Mouse (Mus musculus) heart, postnatal 25 days (tissue): ENCODE data around the gene F12. TPM values are rescaled to one million over a fixed set of nuclear protein-coding genes. Genes with fewer than 3 reads are reported as not detected.

Source experiments
- DNase-seq: peaks from one replicate; pipeline ENCODE4 v3.0.0; 2022; ENCODE audit warnings: low spot score
- intact Hi-C: fragments of 180-260 bp; cut with DNase I; formaldehyde crosslinking; loops from one replicate; pipeline ENCODE4 v1.15.1; 2025
- total RNA-seq, 2 experiments: library from RNA; stranded (reverse); gene quantifications; 2 replicates each; pipeline ENCODE4 v1.2.3; 2021

F12 gene
- total RNA-seq, 2 experiments from 2014 or later, result not detected

GRCm38 (mm10) chr13:55420018-55420932 is 6.3 kb downstream of the F12 start:
- intact Hi-C loops, result no loop called here
- DNase-seq, result no peak

- DNase-seq, result no peak
- intact Hi-C loops, result no loop called here
Observed at GRCm38 (mm10) chr13:55419142-55419541, 7.5 kb downstream of the F12 start.

DNA sequence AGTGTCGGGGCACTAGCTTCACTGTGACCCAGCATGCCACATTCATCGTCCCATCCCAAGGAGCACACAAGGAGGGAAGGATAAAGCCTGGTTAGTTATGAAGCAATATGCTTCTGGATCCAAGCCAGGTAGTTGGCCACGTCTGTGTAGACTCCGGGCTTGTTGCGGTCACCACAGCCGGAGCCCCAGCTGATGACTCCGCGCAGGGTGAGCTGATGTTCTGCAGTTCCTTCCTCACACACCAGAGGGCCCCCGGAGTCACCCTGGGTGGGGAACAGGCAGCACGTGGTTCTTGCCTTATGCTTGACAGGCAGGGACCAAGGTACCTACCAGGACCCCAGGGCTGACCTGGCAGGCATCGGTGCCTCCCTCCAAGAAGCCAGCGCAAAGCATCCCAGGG is 8.6 kb downstream of the F12 start:
- peak; percentile 74 for DNase-seq
- intact Hi-C loops, result loop anchor here (1.0 kb wide), 2 partner anchors 53 to 99 kb away; no protein-coding TSS in a partner anchor

DNA sequence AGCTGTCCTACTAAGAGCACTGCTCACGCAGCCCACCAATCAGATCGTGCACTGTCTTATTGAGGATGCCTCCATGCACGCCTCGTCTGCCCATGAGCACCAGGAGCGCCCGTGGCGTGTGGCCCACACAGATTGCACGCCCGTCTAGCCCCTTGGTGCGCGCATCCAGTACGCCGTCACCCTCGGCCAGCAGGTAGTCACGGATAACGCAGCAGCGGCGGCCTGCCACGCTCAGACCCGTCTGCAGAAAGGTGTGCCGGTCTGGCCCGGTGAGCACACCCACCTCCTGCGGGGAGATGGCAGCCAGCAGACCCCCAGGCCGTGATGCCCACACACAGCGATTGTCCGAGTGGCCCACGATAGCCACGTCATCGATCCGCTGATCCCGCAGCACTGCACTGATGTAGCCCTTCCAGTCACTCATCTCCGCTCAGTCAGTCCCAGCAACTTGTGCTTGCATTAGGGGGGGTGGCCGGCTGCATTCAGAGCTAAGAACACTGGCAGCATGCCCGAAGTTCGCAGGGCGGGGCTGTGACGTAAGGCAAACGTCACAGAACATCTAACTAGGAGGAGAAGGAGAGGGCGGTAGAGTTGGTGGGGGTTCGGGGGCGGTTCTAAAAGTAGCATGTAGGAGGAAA is 11.7 kb downstream of the F12 start, which contains the start of gene Pfn3:
Gene Pfn3, minus strand, starts transcription at position 490 of the 638 bp plus-strand sequence.
- DNase-seq, result no peak
- intact Hi-C loops, result no loop called here

- intact Hi-C loops, result no loop called here
- no peak for DNase-seq
Observed at GRCm38 (mm10) chr13:55413333-55413732, 13.3 kb downstream of the F12 start.

DNA sequence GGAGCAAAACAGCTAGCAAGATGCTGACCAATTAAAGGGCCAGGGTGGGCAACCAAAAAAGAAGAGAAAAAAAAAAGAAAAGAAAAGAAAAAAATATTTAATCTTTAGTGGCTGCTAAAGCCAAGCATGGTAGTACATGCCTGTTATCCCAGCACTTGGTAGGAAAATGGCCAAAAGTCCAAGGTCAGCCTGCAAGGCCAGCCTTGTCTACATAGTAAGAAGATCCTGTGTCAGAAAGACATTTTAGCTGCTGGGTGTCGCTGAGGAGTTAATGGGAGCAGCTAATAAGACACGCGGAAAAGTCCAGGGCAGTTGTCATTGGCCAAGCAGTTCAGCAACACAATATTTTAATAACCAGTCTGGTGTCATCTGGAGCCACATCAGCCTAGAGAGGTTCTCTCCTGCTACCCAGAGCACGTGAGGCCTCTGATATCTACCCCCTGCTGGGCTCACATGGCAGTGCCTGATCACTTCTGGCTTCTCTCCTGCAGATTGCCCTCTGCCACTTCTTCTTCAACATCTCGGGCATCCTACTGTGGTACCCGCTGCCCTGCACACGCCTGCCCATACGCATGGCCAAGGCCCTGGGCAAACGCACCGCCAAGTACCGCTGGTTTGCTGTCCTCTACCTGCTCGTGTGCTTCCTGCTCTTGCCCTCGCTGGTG is 13.8 kb downstream of the F12 start:
- no peak for DNase-seq
- intact Hi-C loops, result no loop called here

DNA sequence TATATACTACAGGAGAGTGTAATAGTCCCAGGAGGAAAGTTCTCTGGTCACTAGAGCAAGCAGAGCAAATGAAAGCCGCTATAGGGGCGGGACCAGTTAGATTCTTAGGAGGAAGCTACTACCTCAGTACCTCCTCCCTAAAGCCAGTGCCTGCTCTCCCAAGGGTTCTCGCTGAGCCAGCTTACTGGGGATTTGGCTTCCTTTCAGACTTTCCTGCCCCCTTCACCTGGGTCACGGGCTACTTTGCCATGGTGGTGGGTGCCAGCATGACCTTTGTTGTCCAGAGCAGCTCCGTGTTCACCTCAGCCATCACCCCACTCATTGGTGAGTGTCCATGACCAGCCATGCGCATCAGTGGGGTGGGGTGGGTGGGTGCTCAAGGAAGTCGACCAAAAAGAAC is 14.8 kb downstream of the F12 start:
- no peak for DNase-seq
- intact Hi-C loops, result no loop called here

- intact Hi-C loops, result loop anchor here (5.0 kb wide), 1 partner anchor 129 kb away; the partner anchor contains the start of gene Ddx41
- DNase-seq, result no peak
Observed at GRCm38 (mm10) chr13:55408546-55409120, 18.0 kb downstream of the F12 start.

GRCm38 (mm10) chr13:55407341-55407740 is 19.3 kb downstream of the F12 start:
- intact Hi-C loops, result loop anchor here (5.0 kb wide), 1 partner anchor 130 kb away; the partner anchor contains the start of gene Ddx41
- DNase-seq, result no peak

- intact Hi-C loops, result loop anchor here (1.0 to 5.0 kb wide), 2 partner anchors 111 to 131 kb away; partner anchors contain the start of gene Ddx41
- DNase-seq, result no peak
Observed at GRCm38 (mm10) chr13:55405783-55406390, 20.7 kb downstream of the F12 start.

- peak; percentile 46 for DNase-seq
- intact Hi-C loops, result loop anchor here (1.0 to 5.0 kb wide), 2 partner anchors 112 to 132 kb away; partner anchors contain the start of gene Ddx41
Observed at GRCm38 (mm10) chr13:55404853-55405782, 21.5 kb downstream of the F12 start.

GRCm38 (mm10) chr13:55403935-55404852 is 22.4 kb downstream of the F12 start:
- intact Hi-C loops, result no loop called here

GRCm38 (mm10) chr13:55403266-55403665 is 23.3 kb downstream of the F12 start:
- intact Hi-C loops, result no loop called here
- DNase-seq, result no peak

More at GRCm38 (mm10) chr13:55403935-55404852, 22.4 kb downstream of the F12 start:
- DNase-seq, result no peak

DNA sequence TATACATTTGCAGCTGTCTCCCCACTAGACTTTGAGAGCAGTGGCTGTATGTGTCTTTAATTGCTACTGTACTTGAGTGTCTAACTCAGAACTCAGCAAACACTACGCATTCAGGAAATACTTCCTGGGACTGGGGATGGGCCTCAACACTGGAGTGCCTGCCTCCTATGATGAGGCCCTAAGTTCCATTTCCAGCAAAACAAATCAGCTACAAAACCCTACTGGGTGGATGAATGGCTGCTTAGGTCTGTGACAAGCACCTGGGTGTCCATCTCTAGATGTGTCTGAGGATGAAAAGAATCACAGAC is 26.6 kb downstream of the F12 start:
- DNase-seq, result no peak
- intact Hi-C loops, result no loop called here

- DNase-seq, result no peak
- intact Hi-C loops, result no loop called here
Observed at GRCm38 (mm10) chr13:55399300-55400038, 27.1 kb downstream of the F12 start.

DNA sequence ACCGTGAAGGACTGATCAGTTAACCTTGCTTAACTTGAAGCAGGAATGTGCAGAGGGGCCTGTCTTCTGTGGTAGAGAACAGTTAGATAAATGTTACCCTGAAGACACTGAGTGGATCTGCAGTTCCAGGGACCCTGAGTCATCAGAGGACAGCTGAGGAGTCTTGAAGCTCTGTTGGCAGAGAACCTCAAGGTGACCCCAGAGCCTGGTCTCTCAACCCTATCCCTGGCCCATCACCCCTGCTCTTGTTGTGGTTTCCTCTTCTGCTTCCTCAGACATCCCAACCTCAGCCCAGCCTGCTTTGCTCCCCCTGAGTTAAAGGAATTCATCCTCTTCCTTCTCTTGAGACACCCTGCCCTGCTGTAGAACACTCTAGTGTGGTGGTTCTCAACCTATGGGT is 28.5 kb downstream of the F12 start, which contains the start of gene Slc34a1:
Gene Slc34a1, plus strand, starts transcription at position 100 of the 400 bp plus-strand sequence.
- DNase-seq, result no peak
- intact Hi-C loops, result no loop called here

DNA sequence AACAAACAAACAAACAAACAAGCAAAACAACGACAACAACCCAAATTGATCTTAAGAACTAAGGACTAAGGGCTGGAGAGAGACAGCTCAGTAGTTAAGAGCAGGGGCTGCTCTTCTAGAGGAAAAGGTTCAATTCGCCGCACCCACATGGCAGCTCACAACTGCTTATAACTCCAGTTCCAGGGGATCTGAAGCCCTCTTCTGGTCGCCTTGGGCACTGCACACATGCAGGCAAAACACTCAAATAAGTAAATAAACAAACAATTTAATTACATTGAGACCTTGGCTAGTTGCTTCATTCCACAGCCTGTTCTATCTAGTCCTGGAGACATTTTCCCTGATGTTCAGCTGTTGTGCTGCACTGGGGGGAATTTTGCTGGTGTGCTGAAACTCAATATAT is 33.7 kb downstream of the F12 start:
- no peak for DNase-seq
- intact Hi-C loops, result no loop called here
